Mouse (Mus musculus) naive thymus-derived CD4-positive, alpha-beta T cell, adult 2 months (primary cell): Measurements from ENCODE around the gene Chic2.
A peak's percentile ranks its signal among the peaks of the same experiment; 100 is the strongest.

ENCODE experiments used
- DNase-seq: peaks from one replicate; pipeline ENCODE4 v3.0.0-alpha.2; 2011; ENCODE audit warnings: low read depth

Gene Chic2

DNA sequence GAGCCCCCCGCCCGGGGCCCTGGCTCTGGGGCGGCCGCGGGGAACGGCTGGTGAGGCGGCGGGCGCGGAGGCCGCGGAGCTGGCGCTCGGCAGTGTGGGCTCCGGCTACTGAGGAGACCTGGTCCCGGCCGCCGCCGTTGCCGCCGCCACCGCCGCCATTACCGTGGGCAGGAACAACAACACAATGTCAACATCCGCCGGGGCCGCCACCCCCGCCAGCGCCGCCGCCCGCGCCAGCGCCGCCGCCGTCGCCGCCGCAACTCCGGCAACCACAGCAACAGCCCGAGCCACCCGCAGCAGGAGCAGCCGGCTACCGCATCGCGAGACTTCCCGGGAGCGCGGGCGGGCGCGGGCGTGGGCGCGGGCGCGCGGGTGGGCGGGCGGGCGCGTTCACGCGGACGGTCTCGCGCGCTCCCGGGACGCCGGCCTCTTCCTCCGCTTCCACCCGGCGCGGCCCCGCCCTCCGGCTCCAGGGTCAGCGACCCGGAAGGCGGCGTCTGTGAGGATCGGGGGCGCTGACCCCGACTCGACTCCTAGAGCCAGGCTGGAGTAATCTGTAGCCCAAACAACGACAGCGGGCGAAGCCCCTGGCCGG is at the start of gene Chic2:
Gene Chic2 (minus strand): TSS at position 465 of the 595 bp plus-strand sequence.
- DNase-seq, result peak; percentile 87

- no peak for DNase-seq
Observed at GRCm38 (mm10) chr5:75085906-75086305, 41.3 kb upstream of the Chic2 start.

DNA sequence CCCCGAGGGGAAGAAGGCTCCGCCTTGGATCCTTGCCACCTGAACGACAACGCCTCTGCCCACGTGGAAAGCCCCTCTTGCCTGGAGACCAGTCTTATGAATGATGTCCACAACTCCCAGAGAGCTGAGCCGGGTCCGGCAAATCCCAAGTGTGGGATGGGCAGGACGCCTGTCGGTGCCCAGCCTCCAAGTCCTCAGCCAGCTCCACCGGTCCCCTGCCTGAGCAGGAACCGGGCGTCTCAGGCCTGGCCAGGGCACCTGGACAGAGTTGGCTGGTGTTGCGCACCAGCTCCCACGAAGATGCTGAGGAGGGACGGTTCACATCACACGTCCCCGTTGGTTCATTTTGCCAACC is 40.9 kb upstream of the Chic2 start:
- DNase-seq, result no peak

- DNase-seq, result no peak
Observed at GRCm38 (mm10) chr5:75084871-75085520, 40.4 kb upstream of the Chic2 start.

DNA sequence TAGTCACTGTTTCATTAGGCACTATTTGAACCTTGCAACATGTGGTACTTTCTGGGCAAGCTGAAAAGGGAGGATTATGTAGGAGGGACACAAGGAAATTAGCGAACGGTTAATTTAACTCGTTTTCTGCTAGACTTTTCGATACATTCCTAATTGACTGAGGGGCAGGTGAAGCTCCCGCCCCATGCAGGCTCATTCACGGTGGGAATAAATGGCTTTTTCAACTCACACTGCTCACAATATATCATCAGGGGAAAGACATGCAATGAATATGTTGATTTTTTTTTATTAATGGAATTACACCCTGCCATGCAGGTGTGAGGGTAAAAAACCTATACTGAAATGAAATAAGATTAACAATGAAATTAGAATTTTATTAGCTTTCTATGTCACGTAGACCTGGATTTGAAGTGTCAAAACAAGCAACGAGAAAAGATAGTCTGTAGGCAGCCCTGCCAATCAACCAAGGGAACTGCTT is 39.9 kb upstream of the Chic2 start:
- no peak for DNase-seq

DNA sequence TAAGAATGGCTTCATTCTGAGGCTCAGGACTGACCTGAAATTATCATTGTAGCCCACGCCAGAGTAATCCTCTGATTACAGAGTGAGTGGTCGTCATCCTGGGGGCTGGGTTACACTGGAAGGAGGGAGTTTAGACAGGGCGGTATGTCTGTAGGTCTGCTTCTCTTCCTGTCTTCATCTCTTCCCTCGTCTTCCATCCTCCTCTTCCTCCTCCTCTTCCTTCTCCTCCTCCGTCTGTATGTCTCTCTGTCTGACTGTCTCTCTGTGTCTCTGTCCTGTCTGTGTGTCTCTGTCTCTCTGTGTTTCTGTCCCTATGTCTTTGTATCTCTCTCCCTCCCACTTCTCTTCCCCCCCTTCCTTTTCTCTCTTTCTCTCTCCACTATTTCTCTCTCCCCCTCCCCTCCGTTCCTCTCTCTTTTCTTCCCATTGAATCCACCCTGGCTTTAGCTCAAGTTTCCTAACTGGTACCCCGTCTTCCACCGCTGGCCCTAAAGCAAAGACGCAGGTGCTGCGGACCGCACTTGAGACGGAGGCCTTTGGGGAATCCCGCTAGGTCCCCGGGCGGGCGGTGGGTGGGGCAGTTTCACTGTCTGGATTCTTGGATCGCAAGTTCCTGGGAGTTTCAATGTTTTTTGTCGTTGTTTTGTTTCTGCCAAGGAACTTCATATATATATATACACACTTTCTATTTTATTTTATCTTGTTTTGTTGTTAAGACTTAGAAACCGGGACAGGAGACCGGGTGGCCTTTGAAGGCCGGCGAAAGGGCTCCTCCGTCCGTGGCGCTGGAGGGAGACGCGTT is 39.2 kb upstream of the Chic2 start:
- DNase-seq, result no peak

DNA sequence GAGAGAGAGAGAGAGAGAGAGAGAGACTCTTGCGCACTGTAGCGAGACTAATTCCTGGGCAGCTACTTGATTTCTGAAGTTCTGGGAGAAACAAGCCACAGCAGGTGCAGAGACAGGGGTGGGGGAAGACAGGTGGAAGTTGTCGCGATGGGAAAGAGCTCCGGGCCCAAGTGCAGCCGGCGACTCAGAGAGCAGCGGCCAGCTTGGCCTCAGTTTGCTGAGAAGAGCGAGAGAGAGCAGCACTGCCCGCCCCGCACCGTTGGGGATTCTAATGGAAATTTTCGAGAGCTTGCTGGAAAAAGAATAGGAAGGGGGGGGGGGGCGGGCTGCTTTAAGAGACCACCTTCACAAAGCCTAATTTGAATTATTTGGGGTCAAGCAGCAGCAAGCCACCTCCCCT is 38.5 kb upstream of the Chic2 start:
- no peak for DNase-seq

- no peak for DNase-seq
Observed at GRCm38 (mm10) chr5:75082439-75082838, 37.9 kb upstream of the Chic2 start.

DNA sequence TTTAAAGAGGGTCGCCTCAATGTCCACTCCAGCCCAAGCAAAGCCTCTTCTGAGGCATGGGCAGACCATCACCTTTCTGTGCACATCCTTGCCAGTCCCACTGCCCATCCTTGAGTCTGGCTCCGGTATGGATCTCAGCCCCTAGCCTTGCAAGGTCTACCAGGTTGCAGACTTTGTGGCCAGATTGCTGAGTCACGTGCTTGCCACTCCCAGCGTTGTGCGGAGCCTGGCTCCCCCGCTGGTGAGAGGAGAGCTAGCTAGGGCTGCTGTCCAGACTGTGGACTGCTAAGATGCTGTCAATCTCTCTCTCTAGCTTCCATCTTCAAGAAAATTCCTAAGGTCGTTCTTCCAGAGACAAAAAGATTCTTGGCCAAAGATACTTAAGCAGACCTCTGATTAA is 35.0 kb upstream of the Chic2 start:
- DNase-seq, result no peak

DNA sequence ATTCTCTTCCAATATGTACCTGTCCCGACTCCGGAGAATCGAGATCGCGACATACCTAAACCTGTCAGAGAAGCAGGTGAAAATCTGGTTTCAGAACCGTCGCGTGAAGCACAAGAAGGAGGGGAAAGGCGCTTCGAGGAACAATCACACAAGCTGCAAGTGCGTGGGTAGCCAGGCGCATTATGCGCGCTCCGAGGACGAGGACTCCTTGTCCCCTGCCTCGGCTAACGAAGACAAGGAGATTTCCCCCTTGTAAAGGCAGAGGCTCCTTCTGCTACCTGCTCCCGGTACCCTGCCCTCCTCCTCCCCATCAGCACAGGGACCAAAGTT is 32.4 kb upstream of the Chic2 start:
- DNase-seq, result no peak

- DNase-seq, result no peak
Observed at GRCm38 (mm10) chr5:75076326-75077050, 31.9 kb upstream of the Chic2 start.

- DNase-seq, result no peak
Observed at GRCm38 (mm10) chr5:75075383-75075941, 30.9 kb upstream of the Chic2 start, which contains the start of gene Gsx2. Gene Gsx2, plus strand, starts transcription at chr5:75075601.

DNA sequence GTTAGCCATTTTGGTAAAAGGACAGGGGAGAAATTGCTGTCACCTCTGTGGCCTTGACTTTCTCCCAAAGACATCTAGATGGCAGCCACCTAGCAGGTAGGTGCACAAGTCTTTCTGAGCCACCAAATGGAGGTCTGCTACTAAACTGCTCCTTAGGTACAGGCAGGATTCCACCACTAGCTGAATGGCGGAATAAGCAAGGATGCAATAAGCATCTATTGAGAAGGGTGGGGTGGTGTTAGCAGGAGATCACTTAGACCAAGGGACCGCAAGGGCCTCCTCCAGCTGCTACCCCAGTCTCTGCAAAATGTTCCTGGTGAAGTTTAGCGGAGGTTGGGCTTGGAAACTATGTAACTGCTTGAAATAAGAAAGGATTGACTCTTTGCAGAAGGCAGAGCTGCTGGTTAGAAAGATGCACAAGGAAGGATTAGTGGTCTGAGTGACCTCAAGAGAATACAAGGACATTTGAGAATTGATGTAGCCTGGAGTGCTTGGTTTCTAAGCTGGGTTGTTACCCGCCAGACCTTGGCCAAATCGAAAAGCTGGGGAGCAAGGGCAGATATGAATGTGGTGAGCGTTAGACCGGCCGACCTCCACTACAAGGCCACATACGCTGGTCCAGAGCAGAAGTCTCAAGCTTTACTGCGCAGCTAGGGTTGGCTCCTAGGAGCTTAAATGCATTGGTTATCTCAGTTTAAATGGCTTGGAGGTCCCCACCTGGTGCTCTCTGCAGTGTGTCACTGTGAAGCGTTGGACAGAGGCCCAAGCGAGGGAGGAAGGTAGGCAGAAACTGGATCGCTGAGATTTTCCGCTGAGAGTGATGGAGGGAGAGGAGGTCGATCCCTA is 30.2 kb upstream of the Chic2 start:
- no peak for DNase-seq

- DNase-seq, result no peak
Observed at GRCm38 (mm10) chr5:75074132-75074531, 29.6 kb upstream of the Chic2 start.

GRCm38 (mm10) chr5:75073684-75074083 is 29.1 kb upstream of the Chic2 start:
- no peak for DNase-seq

DNA sequence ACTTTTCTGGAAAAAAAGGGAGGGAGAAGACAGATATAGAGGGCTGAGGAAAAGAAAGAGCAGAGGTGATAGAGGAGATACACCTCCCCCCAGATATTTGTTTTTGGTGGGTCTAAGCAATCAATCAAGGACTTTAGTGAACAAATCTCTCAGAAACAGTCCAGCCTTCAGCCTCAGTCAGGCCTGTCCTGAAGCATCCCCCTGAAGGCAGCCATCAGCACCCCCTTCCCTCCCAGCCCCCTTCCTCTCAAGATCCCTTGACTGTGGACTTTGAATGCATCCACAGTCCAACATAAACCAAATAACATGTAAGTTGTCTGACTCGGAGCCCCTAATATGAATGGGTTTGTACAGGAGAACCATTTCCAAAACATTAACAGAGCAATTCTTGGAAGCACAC is 28.6 kb upstream of the Chic2 start:
- DNase-seq, result no peak

GRCm38 (mm10) chr5:75072532-75072931 is 28.0 kb upstream of the Chic2 start:
- DNase-seq, result no peak

DNA sequence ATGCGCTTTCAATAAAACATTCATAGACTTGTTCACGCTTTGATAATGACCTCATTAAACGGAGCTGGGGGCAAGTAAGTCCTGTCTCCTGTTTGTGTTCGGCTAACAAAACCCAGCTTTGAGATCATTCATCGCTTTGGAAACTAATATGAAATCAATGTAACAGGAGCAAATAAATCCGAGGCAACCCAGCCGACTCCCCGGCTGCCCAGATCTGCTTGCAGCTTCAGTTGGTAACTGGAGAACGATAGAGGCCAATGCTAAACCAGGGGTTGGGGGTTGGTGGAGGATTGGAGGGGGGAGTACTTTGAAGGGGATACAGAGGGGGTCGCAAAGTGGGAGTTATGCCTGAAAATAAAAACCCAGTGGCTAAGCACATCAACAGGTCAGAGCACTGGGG is 27.4 kb upstream of the Chic2 start:
- DNase-seq, result no peak

DNA sequence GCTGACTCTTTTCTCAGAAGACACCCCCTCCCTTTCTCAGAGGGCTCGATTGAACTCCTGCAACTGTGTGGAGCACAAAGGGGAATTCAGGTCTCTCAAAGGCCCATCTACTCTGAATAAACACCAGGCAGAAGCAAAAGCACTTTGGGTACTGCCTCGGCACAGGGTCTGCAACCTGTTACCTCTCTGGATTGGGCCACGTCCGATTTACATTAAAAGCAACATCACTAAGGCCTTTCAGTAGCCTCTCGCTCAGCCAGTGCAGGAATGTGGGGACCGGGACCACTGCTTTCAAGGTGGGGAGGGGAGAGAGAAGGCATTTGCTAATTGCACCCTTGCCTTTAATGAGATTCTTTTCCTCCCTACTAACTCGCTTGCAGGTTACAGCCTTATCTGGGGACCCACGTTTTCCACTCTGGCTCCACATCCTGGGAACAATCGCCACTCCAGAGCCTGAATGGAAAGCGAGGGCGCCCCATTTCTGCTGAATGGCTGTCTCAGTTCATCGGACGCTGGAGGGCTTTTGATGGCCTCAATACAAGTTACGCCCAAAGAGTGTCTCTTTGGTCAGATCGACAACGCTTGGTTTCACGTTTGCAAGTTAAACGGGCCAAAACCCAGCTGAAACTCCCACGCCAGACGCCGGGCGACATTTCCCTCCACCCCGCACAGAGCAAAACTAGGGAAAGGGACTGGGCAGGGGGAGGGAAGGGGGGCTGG is 26.2 kb upstream of the Chic2 start:
- DNase-seq, result no peak

- DNase-seq, result no peak
Observed at GRCm38 (mm10) chr5:75070132-75070531, 25.6 kb upstream of the Chic2 start.
